ENCODE assay signal across 24 mouse cellular contexts in genomic region chr6:127362166-127362565, GRCm38 (mm10).
A peak's percentile ranks its signal among the peaks of the same experiment; 100 is the strongest.
DNase-seq lines count a peak whose midpoint lies in the region; ATAC-seq and TF ChIP-seq lines count a peak whose summit lies in the region.
"Had no signal": no experiment of that assay in that cellular context is flagged by ENCODE, and none has a peak within 500 bp of the region (broad histone marks: within the 10 kb centered on the region; RNA-seq: fewer than 3 reads in every experiment).

No protein-coding gene starts in this region.

- WGBS in forebrain, embryonic 10.5 days = 82% methylated on average over 5 of the region's 5 CpGs
- 87% methylated on average over 5 of the region's 5 CpGs for WGBS in forebrain, postnatal 0 days
- 85% methylated on average over 5 of the region's 5 CpGs for WGBS in intestine, postnatal 0 days
- 86% methylated on average over 5 of the region's 5 CpGs for WGBS in intestine, embryonic 16.5 days
- 80% methylated on average over 5 of the region's 5 CpGs for WGBS in midbrain, embryonic 12.5 days
- WGBS in midbrain, embryonic 13.5 days = 68% methylated on average over 5 of the region's 5 CpGs

- peaks cover 73% of the 10 kb centered on the region for H3K4me1 ChIP-seq in forebrain, embryonic 10.5 days
- H3K4me1 ChIP-seq in forebrain, postnatal 0 days (ENCODE audit: insufficient read depth) = no peaks in the 10 kb centered on the region
- H3K4me1 ChIP-seq in intestine, postnatal 0 days (replicated peaks; ENCODE audit: control insufficient read depth, insufficient read depth, low read length) = no peaks in the 10 kb centered on the region
- H3K4me1 ChIP-seq in intestine, embryonic 16.5 days (ENCODE audit: control insufficient read depth, insufficient read depth, low read length) = peaks cover 20% of the 10 kb centered on the region
- peaks cover 63% of the 10 kb centered on the region for H3K4me1 ChIP-seq in midbrain, embryonic 12.5 days
- peaks cover 49% of the 10 kb centered on the region for H3K4me1 ChIP-seq in midbrain, embryonic 13.5 days (replicated peaks)

- no peak overlapping the region for H3K4me2 ChIP-seq in forebrain, postnatal 0 days (ENCODE audit: low read depth)
- H3K4me2 ChIP-seq in intestine, postnatal 0 days (replicated peaks; ENCODE audit: low read depth) = no peak overlapping the region
- no peak overlapping the region for H3K4me2 ChIP-seq in intestine, embryonic 16.5 days (ENCODE audit: low read depth, low read length)
- no peak overlapping the region for H3K4me2 ChIP-seq in midbrain, embryonic 12.5 days (replicated peaks)
- no peak overlapping the region for H3K4me2 ChIP-seq in midbrain, embryonic 13.5 days (replicated peaks)
- H3K4me2 ChIP-seq: embryonic facial prominence, embryonic 12.5 days; forebrain, embryonic 13.5 days; heart, embryonic 12.5 days; heart, embryonic 15.5 days; hindbrain, embryonic 12.5 days had no signal

- peaks cover 69% of the 10 kb centered on the region for H3K27me3 ChIP-seq in forebrain, embryonic 10.5 days (ENCODE audit: poor library complexity, severe bottlenecking)
- no peaks in the 10 kb centered on the region for H3K27me3 ChIP-seq in forebrain, postnatal 0 days (ENCODE audit: insufficient read depth, low read length)
- no peaks in the 10 kb centered on the region for H3K27me3 ChIP-seq in intestine, postnatal 0 days (replicated peaks; ENCODE audit: control insufficient read depth, insufficient read depth, low read length)
- H3K27me3 ChIP-seq in intestine, embryonic 16.5 days (replicated peaks; ENCODE audit: control insufficient read depth, insufficient read depth, low read length) = no peaks in the 10 kb centered on the region
- H3K27me3 ChIP-seq in midbrain, embryonic 12.5 days = peaks cover 37% of the 10 kb centered on the region
- H3K27me3 ChIP-seq in midbrain, embryonic 13.5 days = peaks cover 24% of the 10 kb centered on the region
- H3K27me3 ChIP-seq: forebrain, embryonic 13.5 days; heart, embryonic 12.5 days had no signal

- peak overlapping the region; percentile 87 for H3K27ac ChIP-seq in forebrain, embryonic 10.5 days
- H3K27ac ChIP-seq in forebrain, postnatal 0 days (ENCODE audit: low read depth, low read length) = no peak overlapping the region
- no peak overlapping the region for H3K27ac ChIP-seq in intestine, postnatal 0 days (ENCODE audit: low read depth, low read length)
- no peak overlapping the region for H3K27ac ChIP-seq in intestine, embryonic 16.5 days (ENCODE audit: low read length)
- peak overlapping the region; percentile 64 for H3K27ac ChIP-seq in midbrain, embryonic 12.5 days (replicated peaks)
- no peak overlapping the region for H3K27ac ChIP-seq in midbrain, embryonic 13.5 days
- H3K27ac ChIP-seq: gastrocnemius, adult 2 months; heart, embryonic 15.5 days; hindbrain, embryonic 12.5 days had no signal

- TF ChIP-seq CTCF in forebrain, postnatal 0 days (IDR thresholded peaks at IDR 0.05; ENCODE audit: low read depth) = no peak
- TF ChIP-seq CTCF in intestine, postnatal 0 days (IDR thresholded peaks at IDR 0.05; ENCODE audit: low read depth) = no peak

- no peak overlapping the region for H3K9ac ChIP-seq in forebrain, postnatal 0 days
- H3K9ac ChIP-seq in intestine, postnatal 0 days (ENCODE audit: low read depth, low read length) = no peak overlapping the region
- H3K9ac ChIP-seq in intestine, embryonic 16.5 days (ENCODE audit: low read depth, low read length) = no peak overlapping the region
- H3K9ac ChIP-seq in midbrain, embryonic 12.5 days (replicated peaks) = no peak overlapping the region
- H3K9ac ChIP-seq in midbrain, embryonic 13.5 days (replicated peaks) = no peak overlapping the region
- H3K9ac ChIP-seq: embryonic facial prominence, embryonic 12.5 days; forebrain, embryonic 13.5 days; heart, embryonic 12.5 days; heart, embryonic 15.5 days; hindbrain, embryonic 12.5 days had no signal

- H3K9me3 ChIP-seq in forebrain, embryonic 10.5 days = no peaks in the 10 kb centered on the region
- no peaks in the 10 kb centered on the region for H3K9me3 ChIP-seq in forebrain, postnatal 0 days (ENCODE audit: low read length)
- H3K9me3 ChIP-seq in intestine, postnatal 0 days (ENCODE audit: control insufficient read depth) = no peaks in the 10 kb centered on the region
- no peaks in the 10 kb centered on the region for H3K9me3 ChIP-seq in intestine, embryonic 16.5 days (ENCODE audit: control insufficient read depth, low read length)
- H3K9me3 ChIP-seq in midbrain, embryonic 12.5 days = no peaks in the 10 kb centered on the region
- H3K9me3 ChIP-seq in midbrain, embryonic 13.5 days = no peaks in the 10 kb centered on the region
- H3K9me3 ChIP-seq: embryonic facial prominence, embryonic 12.5 days; forebrain, embryonic 13.5 days; heart, embryonic 12.5 days; heart, embryonic 15.5 days; hindbrain, embryonic 12.5 days had no signal

- no peak overlapping the region for H3K4me3 ChIP-seq in forebrain, embryonic 10.5 days
- H3K4me3 ChIP-seq in forebrain, postnatal 0 days (ENCODE audit: low read depth, low read length) = no peak overlapping the region
- no peak overlapping the region for H3K4me3 ChIP-seq in intestine, postnatal 0 days (ENCODE audit: low read depth, low read length)
- H3K4me3 ChIP-seq in intestine, embryonic 16.5 days (ENCODE audit: low read length) = no peak overlapping the region
- H3K4me3 ChIP-seq in midbrain, embryonic 12.5 days = no peak overlapping the region
- H3K4me3 ChIP-seq in midbrain, embryonic 13.5 days (replicated peaks) = no peak overlapping the region
- H3K4me3 ChIP-seq: embryonic facial prominence, embryonic 12.5 days; erythroblast, embryonic 14.5 days; forebrain, embryonic 13.5 days; gastrocnemius, adult 2 months; heart, embryonic 12.5 days; heart, embryonic 15.5 days; hindbrain, embryonic 12.5 days had no signal

- H3K36me3 ChIP-seq in forebrain, embryonic 10.5 days (replicated peaks) = no peaks in the 10 kb centered on the region
- no peaks in the 10 kb centered on the region for H3K36me3 ChIP-seq in forebrain, postnatal 0 days (ENCODE audit: insufficient read depth)
- no peaks in the 10 kb centered on the region for H3K36me3 ChIP-seq in intestine, postnatal 0 days (ENCODE audit: control insufficient read depth, insufficient read depth)
- no peaks in the 10 kb centered on the region for H3K36me3 ChIP-seq in intestine, embryonic 16.5 days (ENCODE audit: control insufficient read depth, insufficient read depth, low read length)
- H3K36me3 ChIP-seq in midbrain, embryonic 12.5 days = no peaks in the 10 kb centered on the region
- H3K36me3 ChIP-seq in midbrain, embryonic 13.5 days = no peaks in the 10 kb centered on the region
- H3K36me3 ChIP-seq: embryonic facial prominence, embryonic 12.5 days; heart, embryonic 12.5 days; heart, embryonic 15.5 days; hindbrain, embryonic 12.5 days had no signal

- DNase-seq in forebrain, embryonic 10.5 days (ENCODE audit: extremely low spot score, low spot score) = no peak
- DNase-seq in forebrain, postnatal 0 days = no peak
- no peak for DNase-seq in layer of hippocampus, adult 9-10 months (ENCODE audit: low spot score)
- DNase-seq: adrenal gland, adult 8-10 months; adrenal gland, postnatal 36 days; cerebellum, adult 18-20 months; cerebellum, adult 9-10 months; cerebellum, postnatal 14 days; gastrocnemius, adult 2 months; gastrocnemius, postnatal 14 days; heart, adult 18-20 months; heart, postnatal 10 days; heart, postnatal 4 days had no signal

- no peak for ATAC-seq in forebrain, postnatal 0 days
- ATAC-seq in intestine, postnatal 0 days = peak; percentile 31; the same call in 1 of the 2 replicates
- ATAC-seq in intestine, embryonic 16.5 days = no peak
- no peak for ATAC-seq in midbrain, embryonic 12.5 days (ENCODE audit: low FRiP score, low read depth)
- ATAC-seq in midbrain, embryonic 13.5 days = no peak
- ATAC-seq: activated CD4-positive, CD25-positive, alpha-beta regulatory T cell, adult 4 months had no signal

Comparison
In these comparisons a context has a peak if more than half of its experiments do, and no peak if none do; other contexts are left out.
1. H3K27ac ChIP-seq: peak in forebrain, embryonic 10.5 days (single experiment) and midbrain, embryonic 12.5 days (single experiment); none in forebrain, postnatal 0 days (single experiment), intestine, postnatal 0 days (single experiment), intestine, embryonic 16.5 days (single experiment) and midbrain, embryonic 13.5 days (single experiment).